Mouse (Mus musculus) brain, embryonic 14.5 days (tissue): Measurements from ENCODE around the gene Cd2. TPM values are rescaled to one million over a fixed set of nuclear protein-coding genes. Genes with fewer than 3 reads are reported as not detected.

Experiments
- DNase-seq: peaks from one replicate; pipeline ENCODE4 v3.0.0-alpha.2; 2011; ENCODE audit warnings: low read depth
- CTCF ChIP-seq: fragments of 200-500 bp; IDR thresholded peaks from 2 replicates; pipeline ENCODE4 v1.5.1; 2012; ENCODE audit warnings: inconsistent platforms, mild to moderate bottlenecking, moderate library complexity, borderline replicate concordance; ENCODE audit not compliant: insufficient read depth, insufficient read length; ENCODE audit errors: extremely low read depth
- POLR2A ChIP-seq: fragments of 200-500 bp; IDR thresholded peaks from 2 replicates; pipeline ENCODE4 v1.6.1; 2012; ENCODE audit warnings: mild to moderate bottlenecking, inconsistent platforms, borderline replicate concordance; ENCODE audit not compliant: poor library complexity, insufficient read depth, insufficient read length, severe bottlenecking; ENCODE audit errors: extremely low read depth
- polyA plus RNA-seq: library from polyadenylated mRNA; depleted of rRNA; stranded (reverse); fragments of >200 nt; gene quantifications from 2 replicates; pipeline ENCODE4 v1.2.3, GENCODE M21; 2012

Cd2 gene
- polyA plus RNA-seq, 1 experiment: not detected

DNA sequence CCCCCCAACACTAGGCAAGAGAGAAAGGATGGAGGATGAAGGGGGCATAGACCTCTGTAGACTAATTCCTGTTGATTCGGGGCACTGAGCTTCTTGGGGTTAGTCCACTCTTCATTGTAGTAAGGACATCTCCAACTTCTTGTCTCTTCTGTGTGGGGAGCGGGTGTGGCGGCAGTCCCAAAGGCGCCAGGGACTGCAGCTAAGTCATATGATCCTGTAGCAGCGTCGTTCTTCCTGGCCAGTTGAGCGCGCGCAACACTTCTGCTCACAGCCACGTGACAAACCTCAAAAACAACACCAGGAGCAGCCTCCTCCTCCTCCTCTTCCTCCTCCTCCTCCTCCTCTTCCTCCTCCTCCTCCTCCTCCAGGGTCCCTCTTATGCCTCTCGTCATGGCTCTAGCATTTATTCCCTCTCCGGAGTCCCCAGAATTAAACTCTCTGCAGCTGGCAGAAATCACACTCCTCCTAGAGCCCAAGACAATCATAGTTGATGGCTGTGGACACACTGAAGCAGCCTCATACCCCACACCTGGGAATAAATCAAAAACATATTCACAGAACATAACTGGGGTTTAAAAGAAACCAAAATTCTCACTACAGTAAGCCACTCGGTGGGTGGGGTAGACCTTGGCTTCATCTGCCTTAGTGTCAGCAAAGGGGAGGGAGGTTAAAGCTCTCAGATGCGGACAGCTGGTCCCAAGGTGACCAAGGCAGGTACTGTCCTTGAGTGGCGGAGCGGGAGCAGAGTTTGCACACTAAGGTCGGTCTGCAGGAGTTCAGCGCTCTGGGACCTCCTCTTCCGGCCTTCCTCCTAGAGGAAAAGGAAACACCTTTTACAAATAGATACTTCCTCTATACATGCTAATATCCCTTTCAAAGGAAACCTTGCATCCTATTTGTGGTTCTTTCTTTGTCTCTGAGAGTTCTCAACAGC, 3.1 kb upstream of the Cd2 start:
- no peak for TF ChIP-seq CTCF
- TF ChIP-seq POLR2A: no peak
- DNase-seq: no peak

DNA sequence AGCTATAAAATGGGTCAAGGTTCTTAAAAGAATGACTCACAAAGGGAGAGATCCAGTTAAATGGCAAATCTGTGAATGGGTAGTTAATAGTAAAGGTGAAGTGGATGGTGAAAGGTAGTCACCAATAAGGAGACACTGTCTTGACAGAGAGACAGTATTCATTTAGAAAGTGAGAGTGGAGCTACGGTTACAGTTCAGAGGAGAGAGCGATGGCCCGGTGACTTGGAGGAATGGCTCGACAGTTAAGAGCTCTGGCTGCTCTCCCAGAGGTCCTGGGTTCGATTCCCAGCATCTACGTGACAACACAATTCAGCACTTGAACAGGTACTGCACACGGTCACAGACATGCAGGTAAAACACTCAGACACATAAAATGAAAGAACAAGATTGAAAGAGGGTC, 2.3 kb upstream of the Cd2 start:
- DNase-seq: no peak
- TF ChIP-seq POLR2A: no peak
- no peak for TF ChIP-seq CTCF

DNA sequence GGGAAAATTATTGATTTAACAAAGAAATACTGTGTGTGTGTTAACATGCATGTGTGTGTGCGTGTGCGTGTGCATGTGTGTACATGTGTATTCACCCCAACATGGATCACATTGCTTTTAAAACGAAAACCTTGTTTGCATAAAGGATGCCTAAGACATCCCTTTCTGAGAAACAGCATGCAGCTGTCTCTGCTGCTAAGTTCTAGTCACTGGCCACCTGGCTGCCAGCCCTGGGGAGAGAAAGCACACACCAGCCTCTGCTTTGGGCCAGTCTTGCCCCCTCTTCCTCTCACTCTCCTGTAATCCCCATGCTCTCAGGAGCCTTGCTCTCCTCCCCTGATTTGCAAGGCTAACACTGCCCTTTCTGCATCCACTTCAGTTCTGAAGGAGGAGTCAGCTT, 1.7 kb upstream of the Cd2 start:
- TF ChIP-seq POLR2A (no peak), CTCF (no peak)
- DNase-seq: no peak

DNA sequence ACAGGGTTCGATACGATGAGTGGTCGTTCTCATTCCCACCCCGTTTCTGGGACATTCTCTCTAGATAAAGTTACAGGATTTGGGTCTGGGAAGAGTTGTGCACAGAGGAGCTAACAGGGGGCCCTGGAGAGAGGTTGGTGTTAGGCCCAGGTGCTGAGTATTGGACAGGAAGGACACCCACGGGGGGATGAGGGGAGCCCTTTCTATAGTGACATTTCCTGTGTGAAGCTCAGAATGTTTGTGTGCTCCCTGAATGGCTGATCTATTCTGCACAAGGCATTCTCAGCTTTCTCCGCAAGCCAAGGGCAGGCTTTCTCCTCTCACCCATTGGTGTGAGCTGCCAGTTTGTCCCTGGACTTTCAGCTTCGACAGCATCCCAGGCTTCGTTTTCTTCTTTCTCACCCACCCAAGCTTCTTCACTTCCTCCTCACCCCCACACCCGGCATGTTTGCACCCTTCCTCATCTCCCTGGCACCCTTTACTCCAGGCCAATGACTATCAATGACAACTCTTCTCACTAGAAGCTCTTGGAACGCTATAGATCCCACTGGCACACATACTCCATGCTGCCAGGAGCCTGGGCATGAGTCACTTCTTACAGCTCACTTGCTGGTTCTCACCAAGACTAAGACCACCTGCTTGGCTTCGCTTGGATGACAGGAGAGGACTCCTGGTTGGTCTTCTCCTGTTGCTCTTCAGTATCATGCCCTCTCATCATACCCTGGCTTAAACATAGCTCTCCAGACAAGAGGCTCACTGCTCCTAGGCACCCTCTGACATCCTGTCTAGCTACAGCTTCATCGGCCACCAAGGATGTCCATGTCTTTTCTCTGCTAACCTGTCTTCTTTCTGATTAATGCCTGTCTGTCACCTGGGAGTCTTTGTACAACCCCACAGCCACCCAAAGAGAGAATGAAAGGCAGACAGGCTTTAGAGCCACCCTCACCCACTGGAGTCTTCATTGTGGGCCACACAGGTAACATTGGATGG, 1.1 kb downstream of the Cd2 start:
- no peak for TF ChIP-seq POLR2A
- no peak for TF ChIP-seq CTCF
- DNase-seq: no peak

DNA sequence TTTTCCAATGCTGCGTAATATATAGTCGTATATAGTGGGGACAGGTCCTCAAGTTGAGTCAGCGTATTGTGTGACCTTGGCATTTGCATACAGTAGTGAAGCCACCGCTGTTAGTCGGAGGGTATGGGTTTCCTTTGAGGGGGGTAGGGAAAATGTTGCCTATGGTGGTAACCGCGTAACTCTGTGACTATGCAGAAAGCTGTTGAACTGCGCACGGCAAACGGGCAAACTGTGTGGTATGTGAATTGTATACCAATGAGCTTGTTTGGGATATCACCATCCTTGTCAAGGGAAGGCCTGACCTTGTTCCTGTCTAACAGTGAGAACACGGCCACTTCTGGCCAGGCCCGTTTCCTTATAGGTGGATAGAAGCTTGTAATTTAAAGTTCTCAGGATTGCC, 1.9 kb downstream of the Cd2 start:
- TF ChIP-seq CTCF (no peak), POLR2A (no peak)
- no peak for DNase-seq

DNA sequence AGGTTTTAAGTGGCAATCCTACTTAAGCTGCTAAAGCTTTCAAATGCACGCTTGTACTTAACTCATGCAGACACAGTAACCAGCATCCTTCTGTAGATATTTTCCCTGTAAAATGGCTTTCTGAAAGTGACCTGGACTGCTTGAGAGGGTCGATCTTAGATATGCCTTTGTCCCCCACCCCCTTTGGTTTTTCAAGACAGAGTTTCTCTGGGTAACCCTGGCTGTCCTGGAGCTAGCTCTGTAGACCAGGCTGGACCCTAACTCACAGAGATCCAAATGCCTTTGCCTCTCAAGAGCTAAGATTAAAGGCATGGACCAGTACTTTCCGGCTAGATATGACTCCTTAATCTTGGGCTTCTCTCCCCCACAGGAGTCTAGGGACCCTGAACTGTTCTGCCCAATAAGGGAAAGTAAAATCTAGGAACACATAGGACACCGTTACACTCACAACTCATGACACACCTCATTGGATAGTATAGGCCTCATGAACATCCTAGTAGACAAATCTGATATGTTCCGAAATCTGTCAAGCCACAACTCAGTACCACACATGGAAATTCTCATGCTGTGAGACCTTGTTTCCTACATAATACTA, 2.6 kb downstream of the Cd2 start:
- TF ChIP-seq POLR2A: no peak
- no peak for TF ChIP-seq CTCF
- no peak for DNase-seq

DNA sequence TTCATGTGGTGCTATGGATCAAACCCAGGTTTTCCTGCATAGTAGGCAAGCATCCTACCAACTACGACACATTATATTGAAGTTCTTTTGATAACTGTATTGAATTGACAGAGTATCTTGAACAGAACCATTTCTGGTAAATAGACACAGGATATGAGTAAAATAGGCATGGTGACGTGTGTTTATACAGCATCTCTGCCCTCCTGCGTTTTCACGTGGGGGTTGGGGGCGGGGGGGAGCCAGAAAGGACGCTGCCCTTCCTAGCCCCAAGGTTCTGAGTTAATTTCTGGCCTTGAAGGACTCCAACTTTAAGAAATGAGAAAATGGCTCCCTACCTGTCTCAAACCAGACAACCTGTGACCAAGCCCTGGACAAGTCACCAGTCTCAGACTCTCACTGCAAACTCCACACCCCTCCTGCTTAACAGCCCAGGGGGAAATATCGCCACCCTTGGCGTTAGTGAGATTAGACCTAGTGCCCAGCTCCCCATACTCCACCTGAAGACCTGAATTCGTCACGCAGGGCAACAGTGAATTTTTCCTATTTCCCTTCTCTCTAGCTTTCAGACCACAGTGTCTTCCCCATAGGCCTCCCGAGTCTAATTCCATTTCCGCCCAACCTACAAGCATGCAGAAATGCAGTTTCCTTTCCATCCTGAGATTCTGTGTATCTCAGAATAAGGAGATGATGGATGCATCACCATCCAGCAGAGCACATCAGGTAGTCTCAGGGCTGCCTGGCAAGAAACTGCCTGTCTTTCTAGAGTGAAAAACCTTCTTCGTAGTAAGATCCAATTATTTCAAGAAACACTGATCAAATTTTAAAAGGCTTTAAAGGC, 3.7 kb downstream of the Cd2 start:
- TF ChIP-seq CTCF (no peak), POLR2A (no peak)
- no peak for DNase-seq

DNA sequence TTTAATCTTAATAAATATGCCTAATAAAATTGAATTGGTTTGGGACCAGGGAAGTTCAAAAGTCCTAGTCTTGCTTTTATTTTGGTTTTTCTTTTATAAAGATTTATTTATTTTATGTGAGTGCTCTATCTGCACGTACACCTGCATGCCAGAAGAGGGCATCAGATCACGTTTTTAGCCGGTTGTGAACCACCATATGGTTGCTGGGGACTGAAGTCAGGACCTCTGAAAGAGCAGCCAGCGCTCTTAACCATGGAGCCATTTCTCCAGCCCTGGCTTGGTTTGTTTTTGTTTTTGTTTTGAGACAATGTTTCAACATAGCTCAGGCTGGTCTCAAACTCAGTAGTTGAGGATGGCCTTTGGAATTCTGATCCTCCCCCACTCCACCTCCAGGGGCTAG, 4.3 kb downstream of the Cd2 start:
- TF ChIP-seq CTCF: peak; percentile 6; the same call in 1 of the 2 replicates
- TF ChIP-seq POLR2A: no peak
- DNase-seq: no peak

DNA sequence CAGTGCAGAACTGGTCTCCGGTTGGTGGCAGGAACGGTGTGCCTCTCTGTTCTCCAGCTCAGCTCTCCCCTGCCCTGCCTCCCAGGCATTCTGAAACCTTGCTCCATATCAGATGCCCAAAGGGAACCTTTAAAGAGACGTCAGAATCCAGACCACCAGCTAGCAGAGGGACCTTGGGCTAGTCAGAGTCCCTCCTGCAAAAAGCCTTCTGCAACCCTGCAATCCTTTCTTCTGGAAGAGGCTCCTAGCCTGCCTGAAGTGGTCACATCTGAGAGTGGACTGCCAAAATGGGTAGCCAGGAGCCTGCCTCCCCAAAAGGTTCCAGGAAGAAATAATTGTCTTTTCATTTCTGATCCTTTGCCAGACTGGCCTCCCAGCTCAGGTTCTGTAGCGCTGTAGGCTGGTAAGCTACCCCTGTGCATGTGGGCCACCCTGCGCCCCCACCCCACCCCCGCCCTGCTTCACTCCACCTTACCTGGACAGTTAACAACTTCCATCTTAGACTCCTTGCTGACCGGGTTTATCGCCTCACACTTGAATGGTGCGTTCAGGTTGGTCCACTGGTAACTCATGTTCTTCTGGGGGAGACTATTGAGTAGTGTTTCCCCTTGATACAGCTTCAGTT, 5.1 kb downstream of the Cd2 start:
- no peak for DNase-seq
- no peak for TF ChIP-seq CTCF
- TF ChIP-seq POLR2A: no peak

DNA sequence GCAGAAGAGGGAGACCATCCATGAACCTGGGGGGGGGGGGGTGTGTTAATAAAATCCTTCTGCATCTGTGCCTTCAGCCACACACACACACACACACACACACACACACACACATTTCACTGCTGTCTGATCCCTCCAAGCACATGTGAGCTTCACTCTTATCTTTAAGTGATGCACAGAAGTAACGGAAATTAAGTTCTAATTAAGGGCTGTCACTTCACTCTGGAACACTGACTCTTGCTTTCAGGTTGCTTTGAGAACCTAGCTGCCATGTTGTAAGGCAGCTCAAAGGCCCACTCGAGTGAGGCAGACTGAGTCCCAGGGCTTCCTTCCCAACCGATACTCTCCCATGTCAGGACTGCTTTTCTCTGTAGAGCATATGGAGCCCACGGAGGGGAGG, 5.9 kb downstream of the Cd2 start:
- no peak for DNase-seq
- TF ChIP-seq CTCF (no peak), POLR2A (no peak)
